Mouse (Mus musculus) layer of hippocampus, adult 2 months (tissue): Measurements from ENCODE around the gene Onecut1. TPM values are rescaled to one million over a fixed set of nuclear protein-coding genes. Genes with fewer than 3 reads are reported as not detected.

ENCODE experiments used
- DNase-seq, 2 experiments: peaks; one replicate each; pipeline ENCODE4 v3.0.0; 2022; ENCODE audit warnings: low spot score in 2 of 2
- H3K27ac ChIP-seq: fragments of 200-600 bp; 2 replicates; pipeline ENCODE4 v1.8.1; 2022
- H3K4me3 ChIP-seq: fragments of 200-600 bp; 2 replicates; pipeline ENCODE4 v1.8.1; 2022; ENCODE audit warnings: mild to moderate bottlenecking
- CTCF ChIP-seq: fragments of 200-600 bp; conservative IDR thresholded peaks from 2 replicates; pipeline ENCODE4 v1.8.1; 2022; ENCODE audit warnings: antibody characterized with exemption, mild to moderate bottlenecking, moderate library complexity
- total RNA-seq, 2 experiments: library from RNA; stranded (reverse); gene quantifications; 2 replicates each; pipeline ENCODE4 v1.2.3; 2021

The Onecut1 gene
- total RNA-seq, 2 experiments from 2014 or later: 0.92 to 1.3 TPM

- Histone ChIP-seq H3K4me3 (no peak overlapping the region), H3K27ac (no peak overlapping the region)
- no peak for TF ChIP-seq CTCF
- no peak for DNase-seq
These were observed 2.8 kb downstream of the Onecut1 start for GRCm38 (mm10) chr9:74864471-74864870.

- Histone ChIP-seq H3K27ac (no peak overlapping the region), H3K4me3 (no peak overlapping the region)
- peak; percentile 48 for TF ChIP-seq CTCF
- DNase-seq: no peak
These were observed 5.0 kb downstream of the Onecut1 start for GRCm38 (mm10) chr9:74866596-74867313.

GRCm38 (mm10) chr9:74867641-74868205 lies 6.0 kb downstream of the Onecut1 start:
- DNase-seq: peak in 1 of 2 experiments; percentile 57
- peak; percentile 82 for TF ChIP-seq CTCF
- no peak overlapping the region for H3K27ac ChIP-seq
- no peak overlapping the region for H3K4me3 ChIP-seq

GRCm38 (mm10) chr9:74868336-74868950 lies 6.7 kb downstream of the Onecut1 start:
- TF ChIP-seq CTCF: no peak
- Histone ChIP-seq H3K27ac (no peak overlapping the region), H3K4me3 (no peak overlapping the region)
- DNase-seq: no peak

GRCm38 (mm10) chr9:74870960-74871688 lies 9.4 kb downstream of the Onecut1 start:
- peak; percentile 71 to 88 for DNase-seq
- peak; percentile 99 for TF ChIP-seq CTCF
- no peak overlapping the region for H3K4me3 ChIP-seq
- H3K27ac ChIP-seq: no peak overlapping the region

GRCm38 (mm10) chr9:74876328-74876727 lies 14.6 kb downstream of the Onecut1 start:
- peak; percentile 44 for TF ChIP-seq CTCF
- DNase-seq: no peak
- no peak overlapping the region for H3K27ac ChIP-seq
- no peak overlapping the region for H3K4me3 ChIP-seq

- Histone ChIP-seq H3K27ac (no peak overlapping the region), H3K4me3 (no peak overlapping the region)
- TF ChIP-seq CTCF: no peak
- no peak for DNase-seq
These were observed 16.0 kb downstream of the Onecut1 start for GRCm38 (mm10) chr9:74877709-74878108.

- Histone ChIP-seq H3K27ac (no peak overlapping the region), H3K4me3 (no peak overlapping the region)
- DNase-seq: no peak
- TF ChIP-seq CTCF: no peak
These were observed 26.1 kb downstream of the Onecut1 start for GRCm38 (mm10) chr9:74887866-74888265.

GRCm38 (mm10) chr9:74896742-74897141 lies 35.0 kb downstream of the Onecut1 start:
- DNase-seq: no peak
- TF ChIP-seq CTCF: no peak

GRCm38 (mm10) chr9:74897375-74897982 lies 35.8 kb downstream of the Onecut1 start:
- DNase-seq: no peak
- Histone ChIP-seq H3K27ac (no peak overlapping the region), H3K4me3 (no peak overlapping the region)
- no peak for TF ChIP-seq CTCF

More at GRCm38 (mm10) chr9:74896742-74897141, 35.0 kb downstream of the Onecut1 start:
- Histone ChIP-seq H3K27ac (no peak overlapping the region), H3K4me3 (no peak overlapping the region)

- TF ChIP-seq CTCF: no peak
- Histone ChIP-seq H3K4me3 (no peak overlapping the region), H3K27ac (no peak overlapping the region)
- no peak for DNase-seq
These were observed 38.4 kb downstream of the Onecut1 start for GRCm38 (mm10) chr9:74900141-74900540.

GRCm38 (mm10) chr9:74904866-74905508 lies 43.3 kb downstream of the Onecut1 start:
- H3K4me3 ChIP-seq: no peak overlapping the region
- H3K27ac ChIP-seq: no peak overlapping the region
- peak; percentile 86 for TF ChIP-seq CTCF
- peak; percentile 57 to 78 for DNase-seq

GRCm38 (mm10) chr9:74906951-74907350 lies 45.2 kb downstream of the Onecut1 start:
- Histone ChIP-seq H3K4me3 (no peak overlapping the region), H3K27ac (no peak overlapping the region)
- no peak for TF ChIP-seq CTCF
- DNase-seq: no peak
